Mouse (Mus musculus): ENCODE data around the gene Lrrc8b. TPM values are rescaled to one million over a fixed set of nuclear protein-coding genes. Genes with fewer than 3 reads are reported as not detected.

Gene Lrrc8b
- total RNA-seq, 2 experiments from 2014 or later: 105 to 108 TPM

Other genes starting within 250 kb of the Lrrc8b start
- gene Gbp10, start 176.2 kb upstream of the Lrrc8b start, total RNA-seq (2021): not detected
- under 1 TPM in 1 of 2 experiments, not detected in 1; 0.14 TPM for gene Gm43302, start 122.1 kb upstream of the Lrrc8b start, total RNA-seq (2021)
- 1 to 10 TPM; 1.0 to 1.5 TPM for gene Gbp6, start 122.1 kb upstream of the Lrrc8b start, total RNA-seq (2021)
- 10 to 100 TPM; 24.3 to 27.2 TPM for gene Lrrc8c, start 103.6 kb downstream of the Lrrc8b start, total RNA-seq (2021)

All from left cerebral cortex, postnatal 4 days (tissue).